Mouse (Mus musculus) embryonic facial prominence, embryonic 11.5 days (tissue): ENCODE results near the gene Ptp4a2. TPM values are rescaled to one million over a fixed set of nuclear protein-coding genes. Genes with fewer than 3 reads are reported as not detected.

ENCODE experiments used
- ATAC-seq: fragments of 200-750 bp; cut with Nextera tagmentation; replicated peaks from 2 replicates; pipeline ENCODE4 v1.8.0; 2017; ENCODE audit warnings: low read depth; ENCODE audit not compliant: insufficient number of reproducible peaks, low FRiP score, low TSS enrichment
- DNase-seq: peaks from one replicate; pipeline ENCODE4 v3.0.0-alpha.2; 2015; ENCODE audit warnings: low spot score
- H3K27ac ChIP-seq: fragments of 300-500 bp; sonication (generic); replicated peaks from 2 replicates; pipeline ENCODE4 v1.5.1; 2014; ENCODE audit warnings: mild to moderate bottlenecking, low read depth, low read length, control low read depth
- H3K27me3 ChIP-seq: fragments of 300-500 bp; sonication (generic); 2 replicates; pipeline ENCODE4 v1.6.1; 2014; ENCODE audit warnings: mild to moderate bottlenecking, low read length, moderate library complexity, mixed read lengths; ENCODE audit not compliant: control insufficient read depth, insufficient read depth
- H3K36me3 ChIP-seq: fragments of 300-500 bp; sonication (generic); replicated peaks from 2 replicates; pipeline ENCODE4 v1.6.1; 2014; ENCODE audit warnings: low read depth, mild to moderate bottlenecking, low read length, moderate library complexity, mixed read lengths; ENCODE audit not compliant: control insufficient read depth, insufficient read depth
- H3K4me1 ChIP-seq: fragments of 300-500 bp; sonication (generic); 2 replicates; pipeline ENCODE4 v1.6.1; 2014; ENCODE audit warnings: low read length, mixed read lengths; ENCODE audit not compliant: control insufficient read depth, insufficient read depth
- H3K4me2 ChIP-seq: fragments of 300-500 bp; sonication (generic); 2 replicates; pipeline ENCODE4 v1.6.1; 2014; ENCODE audit warnings: low read depth, mild to moderate bottlenecking, control low read depth, low read length, moderate library complexity
- H3K4me3 ChIP-seq: fragments of 300-500 bp; sonication (generic); 2 replicates; pipeline ENCODE4 v1.5.1; 2014; ENCODE audit warnings: low read depth, low read length, control low read depth
- H3K9ac ChIP-seq: fragments of 300-500 bp; sonication (generic); replicated peaks from 2 replicates; pipeline ENCODE4 v1.6.1; 2014; ENCODE audit warnings: mild to moderate bottlenecking, control low read depth, low read length
- H3K9me3 ChIP-seq: fragments of 300-500 bp; sonication (generic); replicated peaks from 2 replicates; pipeline ENCODE4 v1.6.1; 2016; ENCODE audit warnings: mild to moderate bottlenecking, low read length, inconsistent platforms, mixed read lengths; ENCODE audit not compliant: control insufficient read depth
- WGBS: fragments of 180-500 bp; shearing (Covaris S2); extraction: QIAGEN DNeasy Blood & Tissue Kit; methylation state at CpG from one replicate; pipeline ENCODE4 v1.1.7; 2014; 5-methylcytosine and 5-hydroxymethylcytosine counted together
- polyA plus RNA-seq: library from polyadenylated mRNA; unstranded; fragments of >200 nt; fragmentation: Nextera tagmentation; extraction: Ambion mirVana; gene quantifications from 2 replicates; pipeline ENCODE4 v1.2.1, GENCODE M21; 2014

The Ptp4a2 gene
- polyA plus RNA-seq, 1 experiment from 2014 or later: 376 TPM

GRCm38 (mm10) chr4:129822324-129822723 lies 11.3 kb downstream of the Ptp4a2 start:
- Histone ChIP-seq H3K27me3 (no peaks in the 10 kb centered on the region), H3K4me2 (peak overlapping the region; percentile 11; the same call in 1 of the 2 replicates), H3K4me1 (no peaks in the 10 kb centered on the region; the same call in 1 of the 2 replicates), H3K36me3 (no peaks in the 10 kb centered on the region), H3K4me3 (no peak overlapping the region), H3K9me3 (no peaks in the 10 kb centered on the region), H3K27ac (no peak overlapping the region), H3K9ac (no peak overlapping the region)
- 69% methylated on average over 3 of the region's 3 CpGs for WGBS
- ATAC-seq (no peak), DNase-seq (no peak)

- no peaks in the 10 kb centered on the region for H3K36me3 ChIP-seq
- H3K4me3 ChIP-seq: no peak overlapping the region
- WGBS: 93% methylated on average over 4 of the region's 4 CpGs
- ATAC-seq: no peak
- no peak overlapping the region for H3K27ac ChIP-seq
- H3K4me2 ChIP-seq: no peak overlapping the region
- H3K9me3 ChIP-seq: no peaks in the 10 kb centered on the region
- H3K4me1 ChIP-seq: no peaks in the 10 kb centered on the region; the same call in 1 of the 2 replicates
- no peaks in the 10 kb centered on the region for H3K27me3 ChIP-seq
- H3K9ac ChIP-seq: no peak overlapping the region
- no peak for DNase-seq
These were observed 12.3 kb downstream of the Ptp4a2 start for GRCm38 (mm10) chr4:129823216-129823810.

GRCm38 (mm10) chr4:129827611-129828010 lies 16.6 kb downstream of the Ptp4a2 start:
- DNase-seq (no peak), ATAC-seq (no peak)
- Histone ChIP-seq H3K36me3 (no peaks in the 10 kb centered on the region), H3K9ac (no peak overlapping the region), H3K27me3 (no peaks in the 10 kb centered on the region), H3K27ac (no peak overlapping the region), H3K4me2 (no peak overlapping the region), H3K4me1 (no peaks in the 10 kb centered on the region), H3K4me3 (no peak overlapping the region), H3K9me3 (no peaks in the 10 kb centered on the region)
- WGBS: 90% methylated on average over 3 of the region's 3 CpGs

GRCm38 (mm10) chr4:129828081-129828480 lies 17.1 kb downstream of the Ptp4a2 start:
- no peaks in the 10 kb centered on the region for H3K9me3 ChIP-seq
- no peaks in the 10 kb centered on the region for H3K4me1 ChIP-seq
- ATAC-seq: no peak
- H3K27ac ChIP-seq: no peak overlapping the region
- 73% methylated on average over 3 of the region's 3 CpGs for WGBS
- no peak for DNase-seq
- H3K27me3 ChIP-seq: no peaks in the 10 kb centered on the region
- no peaks in the 10 kb centered on the region for H3K36me3 ChIP-seq
- H3K9ac ChIP-seq: no peak overlapping the region
- no peak overlapping the region for H3K4me3 ChIP-seq
- no peak overlapping the region for H3K4me2 ChIP-seq

GRCm38 (mm10) chr4:129829799-129830198 lies 18.8 kb downstream of the Ptp4a2 start:
- no peaks in the 10 kb centered on the region for H3K9me3 ChIP-seq
- no peak overlapping the region for H3K9ac ChIP-seq
- DNase-seq (no peak), ATAC-seq (no peak)
- no peak overlapping the region for H3K27ac ChIP-seq
- H3K36me3 ChIP-seq: no peaks in the 10 kb centered on the region
- H3K4me2 ChIP-seq: no peak overlapping the region
- H3K4me3 ChIP-seq: no peak overlapping the region
- 96% methylated on average over 1 of the region's 1 CpGs for WGBS
- no peaks in the 10 kb centered on the region for H3K27me3 ChIP-seq
- no peaks in the 10 kb centered on the region for H3K4me1 ChIP-seq

GRCm38 (mm10) chr4:129830343-129830944 lies 19.4 kb downstream of the Ptp4a2 start:
- Histone ChIP-seq H3K9me3 (no peaks in the 10 kb centered on the region), H3K4me2 (no peak overlapping the region), H3K27ac (no peak overlapping the region), H3K36me3 (no peaks in the 10 kb centered on the region), H3K4me1 (no peaks in the 10 kb centered on the region), H3K4me3 (no peak overlapping the region), H3K27me3 (no peaks in the 10 kb centered on the region), H3K9ac (no peak overlapping the region)
- no peak for ATAC-seq
- 90% methylated on average over 8 of the region's 8 CpGs for WGBS
- no peak for DNase-seq

GRCm38 (mm10) chr4:129834581-129834980 lies 23.6 kb downstream of the Ptp4a2 start:
- Histone ChIP-seq H3K4me1 (no peaks in the 10 kb centered on the region), H3K9ac (no peak overlapping the region), H3K27me3 (no peaks in the 10 kb centered on the region), H3K4me2 (no peak overlapping the region), H3K9me3 (no peaks in the 10 kb centered on the region), H3K27ac (no peak overlapping the region), H3K4me3 (no peak overlapping the region), H3K36me3 (no peaks in the 10 kb centered on the region)
- WGBS: 79% methylated on average over 6 of the region's 6 CpGs
- no peak for ATAC-seq
- DNase-seq: no peak

GRCm38 (mm10) chr4:129835296-129835695 lies 24.3 kb downstream of the Ptp4a2 start:
- no peak overlapping the region for H3K4me2 ChIP-seq
- H3K27ac ChIP-seq: no peak overlapping the region
- no peak overlapping the region for H3K4me3 ChIP-seq
- no peaks in the 10 kb centered on the region for H3K9me3 ChIP-seq
- no peak for DNase-seq
- H3K36me3 ChIP-seq: peaks cover 3% of the 10 kb centered on the region; the same call in 1 of the 2 replicates
- WGBS: 89% methylated on average over 7 of the region's 7 CpGs
- no peak for ATAC-seq
- no peaks in the 10 kb centered on the region for H3K27me3 ChIP-seq
- no peak overlapping the region for H3K9ac ChIP-seq
- H3K4me1 ChIP-seq: no peaks in the 10 kb centered on the region
